Mouse (Mus musculus) left cerebral cortex, adult 8-10 months (tissue): ENCODE data around the gene Xrcc6. TPM values are rescaled to one million over a fixed set of nuclear protein-coding genes. Genes with fewer than 3 reads are reported as not detected.
A peak's percentile ranks its signal among the peaks of the same experiment; 100 is the strongest.
"Not testable (repeated sequence)": the region's sequence is repeated elsewhere in the genome, so short reads cannot be mapped to it uniquely, and the experiment has no call there.

Source experiments
- DNase-seq, 2 experiments: peaks; one replicate each; pipeline ENCODE4 v3.0.0; 2022; ENCODE audit warnings: low spot score in 2 of 2
- total RNA-seq, 4 experiments: library from RNA; stranded (reverse); gene quantifications; 2 replicates each; pipeline ENCODE4 v1.2.4; 2022

Xrcc6 gene
- total RNA-seq, 4 experiments from 2014 or later: 21.9 to 28.5 (median 26.0) TPM

- DNase-seq: no peak
Measured at GRCm38 (mm10) chr15:81966062-81966829, 21.4 kb upstream of the Xrcc6 start.

GRCm38 (mm10) chr15:81967821-81968220, 19.8 kb upstream of the Xrcc6 start:
- no peak for DNase-seq

- DNase-seq: no peak
Measured at GRCm38 (mm10) chr15:81968447-81968846, 19.2 kb upstream of the Xrcc6 start.

- DNase-seq: no peak
Measured at GRCm38 (mm10) chr15:81969173-81969572, 18.5 kb upstream of the Xrcc6 start.

- not testable (repeated sequence) for DNase-seq
Measured at GRCm38 (mm10) chr15:81969635-81970034, 18.0 kb upstream of the Xrcc6 start.

- not testable (repeated sequence) for DNase-seq
Measured at GRCm38 (mm10) chr15:81970498-81970897, 17.1 kb upstream of the Xrcc6 start.

GRCm38 (mm10) chr15:81975156-81975555, 12.5 kb upstream of the Xrcc6 start:
- DNase-seq: not testable (repeated sequence)

GRCm38 (mm10) chr15:81980321-81980720, 7.3 kb upstream of the Xrcc6 start, which contains the start of gene 1700029P11Rik:
Gene 1700029P11Rik, plus strand, starts transcription at chr15:81980540.
- no peak for DNase-seq

GRCm38 (mm10) chr15:81982173-81982572, 5.5 kb upstream of the Xrcc6 start:
- no peak for DNase-seq

GRCm38 (mm10) chr15:81985267-81986161, 2.1 kb upstream of the Xrcc6 start:
- no peak for DNase-seq

- DNase-seq: peak; percentile 74 to 78
Measured at GRCm38 (mm10) chr15:81989371-81990062, 1.9 kb downstream of the Xrcc6 start.

- DNase-seq: no peak
Measured at GRCm38 (mm10) chr15:81990549-81990948, 2.9 kb downstream of the Xrcc6 start.

- DNase-seq: no peak
Measured at GRCm38 (mm10) chr15:81993992-81994391, 6.4 kb downstream of the Xrcc6 start.

GRCm38 (mm10) chr15:82004257-82004656, 16.6 kb downstream of the Xrcc6 start:
- DNase-seq: no peak

- no peak for DNase-seq
Measured at GRCm38 (mm10) chr15:82011947-82012346, 24.3 kb downstream of the Xrcc6 start.

GRCm38 (mm10) chr15:82014745-82015391, 27.2 kb downstream of the Xrcc6 start:
- no peak for DNase-seq

- DNase-seq: no peak
Measured at GRCm38 (mm10) chr15:82015392-82016100, 27.9 kb downstream of the Xrcc6 start.

- DNase-seq: peak; percentile 99
Measured at GRCm38 (mm10) chr15:82016101-82016808, 28.6 kb downstream of the Xrcc6 start.

GRCm38 (mm10) chr15:82016830-82017229, 29.2 kb downstream of the Xrcc6 start:
- DNase-seq: no peak

GRCm38 (mm10) chr15:82017461-82017860, 29.8 kb downstream of the Xrcc6 start:
- DNase-seq: no peak
